Mouse (Mus musculus): ENCODE measurements around the gene Fzd7. TPM values are rescaled to one million over a fixed set of nuclear protein-coding genes. Genes with fewer than 3 reads are reported as not detected.

Gene Fzd7
- polyA plus RNA-seq (2015; fragmentation: Nextera tagmentation; extraction: Ambion mirVana): 6.3 and 8.4 TPM in 2 replicates

DNA sequence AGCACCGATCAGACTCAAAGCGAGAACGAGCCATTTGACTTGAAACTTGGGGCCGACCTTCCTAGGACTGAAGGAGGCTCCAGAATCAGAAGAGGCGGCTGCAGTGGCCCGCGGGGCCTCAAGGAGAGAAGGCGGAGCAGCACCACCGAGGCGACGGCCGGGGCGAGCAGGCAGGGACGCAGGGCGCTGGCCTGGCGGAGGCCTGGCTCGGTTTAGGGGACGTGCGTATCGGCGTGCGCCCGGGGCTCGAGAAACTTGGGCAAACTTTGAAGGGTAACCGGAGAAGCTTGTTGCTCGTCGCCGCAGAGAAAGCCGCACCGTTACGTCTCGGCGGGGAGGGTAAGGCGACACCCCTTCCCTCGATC is at the start of gene Fzd7:
TSS of gene Fzd7 (plus strand) at position 94 of the 365 bp plus-strand sequence.

DNA sequence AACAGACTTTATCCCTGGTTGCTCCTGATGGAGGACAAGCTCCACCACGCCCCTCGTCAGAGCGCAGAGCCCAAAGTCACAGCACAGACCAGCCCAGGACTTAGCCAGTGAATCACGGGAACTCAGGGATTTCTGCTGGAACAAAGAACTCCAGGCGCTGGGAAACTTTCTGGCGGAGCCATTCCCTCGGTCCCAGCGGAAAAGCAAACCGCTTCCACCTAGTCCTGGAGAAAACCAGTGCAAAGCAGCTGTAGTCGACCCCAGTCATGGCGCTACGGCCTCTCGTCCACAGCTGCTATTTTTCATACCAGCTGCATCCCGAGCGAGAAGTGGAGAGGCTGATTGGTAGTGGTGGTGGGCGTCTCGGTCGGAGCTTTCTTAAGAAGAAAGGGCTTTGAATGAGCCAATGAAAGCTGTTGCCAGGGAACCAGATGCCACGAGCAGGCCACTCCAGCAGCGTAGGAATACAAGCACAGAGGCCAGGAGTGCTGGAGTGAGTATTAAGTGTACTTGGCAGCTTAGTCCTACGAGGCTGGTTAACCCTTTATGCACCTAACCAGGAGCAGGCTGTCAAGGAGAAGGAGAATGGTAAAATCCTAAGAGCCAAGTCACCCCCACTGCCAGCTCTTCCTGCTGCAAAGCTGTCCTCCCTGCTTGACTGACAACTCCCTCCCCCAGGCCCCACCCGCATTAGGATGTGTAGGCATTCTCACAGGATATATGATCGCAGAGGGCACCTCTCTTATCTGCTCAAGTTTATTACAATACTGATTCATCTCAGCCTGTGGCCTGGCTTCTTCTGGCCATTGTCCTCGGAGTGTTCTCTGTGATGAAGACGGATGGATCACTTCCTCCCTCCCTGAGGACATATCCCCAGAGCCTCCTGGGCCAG is 34.0 kb downstream of the Fzd7 start, which contains the start of gene Gm973:
TSS of gene Gm973 (plus strand) at position 239 of the 892 bp plus-strand sequence.

Other genes starting within 250 kb of the Fzd7 start
- 3.3 TPM in 2 replicates for gene Als2, start 245.2 kb upstream of the Fzd7 start, polyA plus RNA-seq (2015; fragmentation: Nextera tagmentation; extraction: Ambion mirVana)
- gene Cdk15, start 225.5 kb upstream of the Fzd7 start, polyA plus RNA-seq (2015; fragmentation: Nextera tagmentation; extraction: Ambion mirVana): 0.25 and 0.47 TPM in 2 replicates
- gene Gm973, start 33.8 kb downstream of the Fzd7 start, polyA plus RNA-seq (2015; fragmentation: Nextera tagmentation; extraction: Ambion mirVana): 11.9 and 33.6 TPM in 2 replicates
- gene Sumo1, start 188.4 kb downstream of the Fzd7 start, polyA plus RNA-seq (2015; fragmentation: Nextera tagmentation; extraction: Ambion mirVana): 686 and 799 TPM in 2 replicates
- 127 and 168 TPM in 2 replicates for gene Nop58, start 202.5 kb downstream of the Fzd7 start, polyA plus RNA-seq (2015; fragmentation: Nextera tagmentation; extraction: Ambion mirVana)